Mouse (Mus musculus): ENCODE results near the gene Rcbtb2.
"Not testable (repeated sequence)": the region's sequence is repeated elsewhere in the genome, so short reads cannot be mapped to it uniquely, and the experiment has no call there.

The Rcbtb2 gene

GRCm38 (mm10) chr14:73122923-73123278 is at the start of gene Rcbtb2:
Rcbtb2 (plus strand) TSS chr14:73123037.
- no peak for DNase-seq (ENCODE audit: low spot score)

DNA sequence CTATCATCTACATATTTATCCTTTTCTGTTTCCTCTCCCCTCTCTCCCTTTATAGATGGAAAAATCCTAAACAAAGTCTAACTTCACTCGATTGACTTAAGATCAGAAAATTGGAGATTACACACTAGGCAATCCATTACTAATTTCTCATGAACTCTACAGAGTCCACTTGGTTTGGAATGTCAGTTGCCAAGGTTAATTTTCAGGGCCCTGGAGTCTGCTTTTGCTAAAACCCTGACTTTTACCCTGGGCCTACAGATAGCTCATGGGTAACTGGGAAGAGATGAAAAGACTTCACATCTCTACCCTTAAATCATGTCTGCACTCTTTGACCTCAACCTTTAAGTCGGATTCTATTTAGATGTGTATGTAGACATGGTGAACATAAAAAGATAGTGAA is 39.3 kb upstream of the Rcbtb2 start:
- DNase-seq (ENCODE audit: low spot score) = no peak

DNA sequence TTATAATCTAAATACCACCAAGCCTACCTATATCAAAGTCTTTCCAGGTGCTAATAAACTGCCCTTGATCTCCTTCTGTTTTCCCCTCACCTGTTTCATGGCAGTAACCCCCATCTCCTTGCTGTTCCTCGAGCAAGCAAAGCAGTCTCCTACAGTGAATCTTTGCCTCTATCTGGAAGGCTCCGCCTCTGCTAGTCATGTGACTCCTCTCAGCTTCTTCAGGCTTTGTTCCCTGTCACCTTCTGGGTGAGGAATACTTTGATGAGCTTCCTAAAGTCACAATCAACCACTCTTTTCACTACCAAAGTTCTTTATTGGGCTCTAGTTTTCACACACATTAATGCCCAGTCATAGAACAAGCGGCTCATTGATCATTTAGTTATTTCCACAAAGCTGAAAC is 36.4 kb upstream of the Rcbtb2 start:
- no peak for DNase-seq (ENCODE audit: low spot score)

DNA sequence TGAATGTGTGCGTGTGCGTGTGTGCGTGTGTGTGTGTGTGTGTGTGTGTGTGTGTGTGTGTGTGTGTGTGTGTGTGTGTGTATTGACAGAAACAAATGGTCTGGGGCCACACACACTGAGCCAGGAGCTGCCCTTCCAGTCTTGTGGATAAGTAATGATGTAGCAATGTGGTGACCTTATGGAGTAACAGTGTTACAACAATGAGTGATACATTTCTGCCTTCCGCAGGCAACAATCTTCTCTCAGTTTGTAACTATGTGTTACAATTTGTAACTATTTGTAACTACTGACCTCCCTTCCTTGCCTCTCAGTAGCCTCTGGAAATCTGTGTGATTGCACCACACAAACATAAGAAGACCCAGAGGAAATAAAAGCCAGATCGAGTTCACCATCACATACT is 35.6 kb upstream of the Rcbtb2 start:
- DNase-seq (ENCODE audit: low spot score) = no peak

DNA sequence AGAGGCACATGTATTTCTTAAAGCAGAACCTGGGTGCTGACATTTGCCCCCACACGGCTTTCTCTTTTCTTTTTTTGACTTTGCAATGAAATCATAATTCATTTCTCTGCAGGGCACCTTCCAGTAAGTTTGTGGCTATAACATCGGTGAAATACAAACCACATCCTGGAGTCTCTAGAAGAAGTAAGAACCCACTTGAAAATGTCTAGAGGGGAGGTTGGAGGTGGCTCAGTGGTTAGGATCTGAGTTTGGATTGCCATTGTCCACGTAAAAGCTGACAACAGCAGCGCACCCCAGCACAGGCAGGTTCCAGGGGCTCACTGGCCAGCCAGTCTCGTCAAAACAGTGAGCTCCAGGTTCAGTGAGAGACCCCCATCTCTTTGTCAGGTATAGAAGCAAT is 35.1 kb upstream of the Rcbtb2 start:
- DNase-seq (ENCODE audit: low spot score) = no peak

GRCm38 (mm10) chr14:73088224-73088623 is 34.6 kb upstream of the Rcbtb2 start:
- no peak for DNase-seq (ENCODE audit: low spot score)

DNA sequence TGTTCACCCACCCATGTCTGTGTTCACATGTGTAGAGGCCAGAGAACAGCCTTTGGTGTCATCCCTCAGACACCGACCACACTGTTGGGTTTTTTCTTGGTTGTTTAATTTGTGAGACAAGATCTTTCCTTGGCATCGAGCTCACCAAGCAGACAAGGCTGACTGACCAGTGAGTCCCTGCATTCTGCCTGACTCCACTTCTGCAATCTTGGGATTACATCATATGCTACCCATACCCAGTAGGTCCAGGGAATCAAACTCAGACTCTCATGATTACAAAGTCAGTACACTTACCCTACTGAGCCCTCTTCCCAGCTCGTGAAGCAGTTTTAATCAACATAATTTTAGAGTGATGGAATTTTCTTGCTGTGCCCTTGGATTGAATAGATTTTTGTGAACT is 30.0 kb upstream of the Rcbtb2 start:
- DNase-seq (ENCODE audit: low spot score) = no peak

- no peak for DNase-seq (ENCODE audit: low spot score)
Measured at GRCm38 (mm10) chr14:73094802-73095550, 27.9 kb upstream of the Rcbtb2 start.

GRCm38 (mm10) chr14:73098677-73099387 is 24.0 kb upstream of the Rcbtb2 start:
- DNase-seq (ENCODE audit: low spot score) = no peak

DNA sequence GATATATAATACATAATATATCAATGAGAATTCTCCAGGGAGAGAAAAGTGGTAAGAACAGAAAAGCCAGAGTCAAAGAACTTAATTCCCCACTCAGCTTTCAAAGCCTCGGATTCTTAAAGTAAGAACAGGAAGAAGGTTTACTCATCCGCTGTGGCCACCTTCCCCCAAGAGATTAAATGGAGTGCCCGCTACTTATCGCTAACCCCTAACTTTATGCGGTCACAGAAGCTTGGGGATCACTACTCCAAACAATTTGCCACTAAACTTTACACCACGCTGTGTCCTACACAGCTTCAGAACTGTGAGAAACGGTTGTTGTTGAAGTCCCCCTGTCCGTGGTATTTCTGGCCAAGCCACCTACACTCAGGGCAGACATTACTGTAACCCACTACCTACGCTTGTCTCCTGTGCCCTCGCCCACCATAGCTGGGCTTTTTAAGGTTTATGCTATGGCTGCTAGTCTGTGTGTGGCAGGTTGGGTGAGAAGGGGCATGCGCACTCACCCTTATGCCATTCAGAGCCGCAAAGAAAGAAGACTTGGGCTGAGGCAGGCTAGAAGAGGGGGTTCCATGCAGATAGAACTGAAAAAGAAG is 20.5 kb upstream of the Rcbtb2 start:
- DNase-seq (ENCODE audit: low spot score) = no peak

DNA sequence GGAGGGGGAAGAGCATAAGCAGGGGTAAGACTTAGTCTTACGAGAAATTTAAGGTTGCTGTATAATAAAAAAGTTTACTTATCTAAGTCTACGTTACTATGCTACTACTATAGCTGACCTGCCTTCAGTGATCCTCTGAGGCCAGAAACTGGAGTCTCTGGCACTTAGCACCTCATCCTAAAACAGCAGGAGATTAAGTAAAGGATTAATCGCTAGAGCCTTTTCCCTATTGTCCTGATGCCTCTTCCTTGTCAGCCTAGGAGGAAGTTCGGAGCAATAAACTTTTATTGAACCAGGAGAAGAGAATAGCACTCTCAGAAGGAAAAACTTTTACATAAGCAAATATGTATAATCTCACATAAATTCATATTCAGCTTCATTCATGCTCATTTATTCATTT is 19.9 kb upstream of the Rcbtb2 start:
- DNase-seq (ENCODE audit: low spot score) = not testable (repeated sequence)

- DNase-seq (ENCODE audit: low spot score) = no peak
Measured at GRCm38 (mm10) chr14:73104913-73105312, 17.9 kb upstream of the Rcbtb2 start.

DNA sequence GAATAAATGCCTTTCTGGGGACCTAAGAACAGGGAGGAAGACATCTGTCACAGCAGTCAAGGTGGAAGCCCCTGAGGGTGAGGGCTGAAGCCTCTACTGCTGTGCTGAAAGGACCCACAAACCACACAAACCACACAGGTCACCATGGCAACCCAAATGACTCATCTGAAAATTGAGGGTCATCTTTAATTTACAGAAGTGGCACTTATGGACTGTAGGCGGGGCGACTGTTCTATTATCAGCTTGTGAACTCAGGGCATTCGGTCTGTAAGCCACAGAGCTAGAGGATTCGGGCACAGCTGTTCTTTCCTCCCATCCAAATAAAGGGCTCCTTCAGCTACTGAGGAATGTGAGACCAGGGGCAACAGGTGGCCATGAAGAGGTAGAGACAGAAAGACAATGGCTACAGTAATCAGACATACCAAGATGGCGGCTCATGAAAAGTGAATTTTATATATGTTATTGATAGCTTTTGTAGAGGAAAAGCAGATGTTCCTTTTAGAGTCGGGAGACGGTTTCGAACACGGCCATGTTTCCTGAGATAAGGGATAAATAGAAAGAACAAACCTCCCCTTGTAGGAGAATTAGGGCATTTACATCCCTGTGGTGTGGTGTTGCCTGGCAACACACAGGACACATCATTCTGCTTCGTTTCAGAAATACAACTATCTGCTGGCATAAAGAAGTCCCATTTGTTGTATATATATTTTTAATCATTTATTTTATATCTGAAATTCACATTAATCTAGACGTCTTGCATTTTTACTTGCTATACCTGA is 17.2 kb upstream of the Rcbtb2 start:
- no peak for DNase-seq (ENCODE audit: low spot score)

DNA sequence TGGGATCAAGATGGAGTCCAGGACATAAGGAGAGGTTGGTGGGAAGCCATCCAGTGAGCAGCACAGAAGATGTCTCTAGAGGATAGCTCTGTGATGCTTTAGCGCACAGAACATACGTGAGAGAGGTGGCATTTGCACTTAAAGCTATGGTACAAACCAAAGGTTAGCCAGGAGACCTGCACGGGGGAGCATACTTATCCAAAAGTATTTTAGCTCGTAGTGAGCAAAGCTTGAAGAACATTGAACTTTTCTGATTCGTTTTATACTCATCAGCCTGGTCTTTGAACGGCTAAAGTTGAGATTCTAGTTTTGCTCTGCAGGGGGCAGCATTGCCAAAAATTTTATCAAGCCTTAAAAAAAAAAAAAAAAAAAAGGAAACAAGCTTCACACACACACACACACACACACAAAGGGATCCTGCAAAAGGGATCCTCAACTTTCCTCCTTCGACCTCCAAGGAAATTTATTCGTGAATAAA is 16.6 kb upstream of the Rcbtb2 start:
- no peak for DNase-seq (ENCODE audit: low spot score)

GRCm38 (mm10) chr14:73106957-73107356 is 15.9 kb upstream of the Rcbtb2 start:
- DNase-seq (ENCODE audit: low spot score) = no peak

DNA sequence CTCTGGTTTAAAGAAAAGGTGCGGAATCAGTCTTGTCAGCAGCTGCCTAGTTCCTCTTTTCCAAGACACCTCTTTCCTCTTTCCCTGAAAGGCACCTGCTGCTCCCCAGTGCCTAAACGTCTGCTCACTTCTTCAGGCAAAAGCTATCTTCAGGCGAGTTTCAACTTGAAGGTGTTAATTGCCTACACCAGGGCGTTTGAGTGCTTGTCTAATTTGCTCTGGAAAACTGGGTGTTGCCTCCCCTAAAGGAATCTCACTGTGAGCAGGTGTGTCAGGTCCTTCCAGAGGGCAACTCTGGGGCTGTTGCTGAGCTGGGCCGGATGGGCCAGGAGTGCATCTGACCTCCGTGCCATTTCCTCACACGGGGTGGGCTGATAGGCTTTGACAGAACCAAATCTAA is 15.5 kb upstream of the Rcbtb2 start:
- no peak for DNase-seq (ENCODE audit: low spot score)

GRCm38 (mm10) chr14:73107952-73108351 is 14.9 kb upstream of the Rcbtb2 start:
- no peak for DNase-seq (ENCODE audit: low spot score)

- no peak for DNase-seq (ENCODE audit: low spot score)
Measured at GRCm38 (mm10) chr14:73110682-73111081, 12.2 kb upstream of the Rcbtb2 start.

DNA sequence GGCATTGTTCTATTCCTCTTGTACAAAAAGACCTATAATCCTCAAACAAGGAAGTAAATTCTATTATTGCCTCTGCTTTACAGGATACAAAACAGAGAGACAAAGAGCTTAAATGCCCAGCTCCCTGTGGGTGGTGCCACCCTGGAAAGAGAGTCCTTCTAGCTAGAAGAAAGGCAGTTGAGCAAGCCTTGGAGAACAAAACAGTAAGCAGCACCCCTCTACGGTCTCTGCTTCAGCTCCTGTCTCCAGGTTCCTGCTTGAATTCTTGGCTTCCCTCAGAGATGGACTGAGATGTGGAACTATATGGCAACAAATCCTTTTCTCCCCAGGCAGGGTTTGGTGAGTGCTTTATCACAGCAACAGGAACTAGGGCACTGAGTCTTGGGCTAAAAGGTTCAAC is 11.7 kb upstream of the Rcbtb2 start:
- no peak for DNase-seq (ENCODE audit: low spot score)

DNA sequence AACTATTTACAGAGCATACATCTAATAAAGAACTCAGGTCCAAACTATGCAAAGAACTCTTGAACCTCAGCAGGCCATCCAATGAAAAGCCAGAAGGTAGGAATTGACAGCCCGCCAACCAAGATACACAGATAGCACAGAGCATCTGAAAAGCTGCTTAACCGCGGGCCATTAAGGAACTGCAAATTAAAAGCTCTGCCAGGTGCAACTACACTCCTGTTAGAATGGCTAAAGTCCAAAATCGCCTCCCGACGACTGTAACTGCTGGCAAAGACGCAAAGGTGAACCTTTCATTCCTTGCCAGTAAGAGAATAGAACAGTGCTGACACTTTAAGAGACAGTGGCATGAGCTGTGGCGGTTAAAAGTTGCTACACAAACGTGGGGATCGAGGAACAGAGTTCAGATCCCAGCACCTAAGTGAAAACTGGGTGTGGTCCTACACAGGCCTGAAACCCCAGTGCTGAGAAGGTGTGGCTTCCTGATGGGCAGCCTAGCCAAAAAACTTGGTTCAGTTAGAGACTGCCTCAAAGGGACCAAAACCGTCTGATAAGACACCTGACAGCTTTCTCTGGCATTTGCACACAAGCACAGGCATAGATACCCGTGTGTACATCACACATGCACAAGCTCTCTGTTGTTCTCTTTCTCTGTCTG is 10.5 kb upstream of the Rcbtb2 start:
- no peak for DNase-seq (ENCODE audit: low spot score)

GRCm38 (mm10) chr14:73114952-73115351 is 7.9 kb upstream of the Rcbtb2 start:
- DNase-seq (ENCODE audit: low spot score) = not testable (repeated sequence)

DNA sequence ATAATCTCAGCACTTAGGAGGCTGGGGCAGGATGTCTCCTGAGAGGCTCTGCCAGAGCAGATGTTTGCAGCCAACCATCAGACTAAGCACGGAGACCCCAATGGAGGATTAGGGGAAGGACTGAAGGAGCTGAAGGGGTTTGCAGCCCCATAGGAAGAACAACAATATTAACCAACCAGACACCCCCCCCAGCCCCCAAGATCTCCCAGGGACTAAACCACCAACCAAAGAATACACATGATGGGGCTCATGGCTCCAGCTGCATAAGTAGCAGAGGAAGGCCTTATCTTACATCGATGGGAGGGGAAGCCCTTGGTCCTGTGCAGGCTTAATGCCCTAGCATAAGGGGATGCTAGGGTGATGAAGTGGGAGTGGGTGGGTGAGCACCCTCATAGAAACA is 6.5 kb upstream of the Rcbtb2 start:
- no peak for DNase-seq (ENCODE audit: low spot score)

Data from left cerebral cortex, adult 11 months (tissue).